Mouse (Mus musculus): ENCODE measurements around the gene Cd4. TPM values are rescaled to one million over a fixed set of nuclear protein-coding genes. Genes with fewer than 3 reads are reported as not detected.
"Not testable (repeated sequence)": the region's sequence is repeated elsewhere in the genome, so short reads cannot be mapped to it uniquely, and the experiment has no call there.

Cd4 gene
- total RNA-seq, 2 experiments from 2014 or later = 1.2 to 2.1 TPM

DNA sequence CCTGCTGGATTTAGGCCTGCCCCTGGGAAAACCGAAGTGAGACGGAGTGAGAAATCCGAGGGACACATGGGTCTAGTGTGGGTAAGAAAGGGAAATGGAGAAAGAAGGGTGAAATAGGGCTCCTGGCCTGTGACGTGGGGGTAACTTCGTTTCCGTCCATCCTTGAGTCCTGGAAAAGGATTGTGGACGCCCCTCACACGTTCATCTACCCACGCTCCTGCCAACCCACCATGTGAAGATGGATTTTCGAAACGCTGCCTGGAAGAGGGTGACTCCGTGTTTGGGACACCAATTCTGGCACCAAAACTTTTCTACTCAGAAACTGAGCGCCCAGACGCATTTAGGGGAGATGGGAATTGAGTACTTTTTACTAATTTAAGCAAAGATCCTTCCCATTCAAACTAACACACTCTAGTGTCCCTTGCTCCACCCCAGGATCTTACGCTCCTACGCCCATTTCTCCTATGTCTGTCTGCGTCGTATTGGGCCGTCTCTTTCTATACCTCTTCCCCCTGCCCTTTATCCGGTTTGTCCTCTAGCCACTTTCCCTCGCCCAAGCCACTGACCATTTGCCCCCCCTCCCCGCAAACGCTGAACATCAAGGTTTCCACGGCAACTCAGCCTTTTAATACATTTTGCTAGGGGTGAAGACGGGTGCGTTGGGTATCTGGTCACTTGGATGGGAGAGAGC is 30.0 kb downstream of the Cd4 start:
- DNase-seq = no peak
- intact Hi-C loops (cut with DNase I) = loop anchor here (1.0 to 5.0 kb wide), 3 partner anchors 47 to 72 kb away; no protein-coding TSS in a partner anchor

DNA sequence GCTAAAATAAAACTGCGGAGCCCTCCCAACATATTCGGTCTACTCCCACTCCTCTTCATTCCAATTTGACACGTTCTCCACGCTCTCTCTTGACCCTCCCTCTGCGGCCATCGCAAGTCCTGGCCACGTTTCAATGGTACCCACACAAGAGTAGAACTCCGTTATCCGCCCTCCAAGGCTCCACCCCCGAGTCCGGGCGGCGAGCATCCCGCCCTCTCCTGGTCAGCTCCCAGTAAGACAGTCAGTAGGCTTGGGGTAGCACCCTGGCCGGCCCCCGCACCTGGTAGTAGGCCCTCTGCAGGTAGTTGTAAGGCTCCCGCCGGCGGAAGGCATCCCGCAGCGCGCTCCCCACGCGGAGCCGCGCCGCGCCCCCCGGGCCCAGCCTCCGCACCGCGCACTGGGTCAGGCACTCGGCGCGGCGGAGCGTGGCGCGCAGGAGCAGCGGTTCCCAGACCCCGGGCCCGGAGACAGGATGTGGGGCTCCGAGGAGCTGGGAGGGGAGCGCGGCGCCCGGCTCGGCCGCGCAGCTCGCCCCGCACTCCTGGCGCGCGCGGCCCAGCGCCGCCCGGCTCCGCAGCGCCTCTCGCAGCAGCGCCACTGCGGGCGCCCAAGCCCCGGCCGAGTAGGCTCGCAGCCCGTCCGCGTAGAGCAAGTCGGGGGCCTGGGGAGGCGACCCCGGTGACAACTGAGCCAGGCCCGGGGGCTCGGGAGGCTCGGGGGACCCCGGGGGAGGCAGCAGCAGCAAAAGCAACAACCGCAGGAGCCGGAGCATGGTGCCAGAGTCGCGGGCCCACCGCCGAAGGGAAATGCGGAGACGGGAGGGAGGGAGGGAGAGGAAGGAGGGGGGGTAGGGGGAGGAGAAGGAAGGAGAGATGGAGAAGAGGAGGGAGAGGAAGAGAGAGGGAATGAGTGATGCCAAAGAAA is 30.8 kb downstream of the Cd4 start, which contains the start of gene P3h3:
Gene P3h3 (minus strand): TSS at position 837 of the 924 bp plus-strand sequence.
- intact Hi-C loops (cut with DNase I) = loop anchor here (1.0 to 5.0 kb wide), 2 partner anchors 60 to 73 kb away; no protein-coding TSS in a partner anchor
- peak; percentile 87 to 88 for DNase-seq

DNA sequence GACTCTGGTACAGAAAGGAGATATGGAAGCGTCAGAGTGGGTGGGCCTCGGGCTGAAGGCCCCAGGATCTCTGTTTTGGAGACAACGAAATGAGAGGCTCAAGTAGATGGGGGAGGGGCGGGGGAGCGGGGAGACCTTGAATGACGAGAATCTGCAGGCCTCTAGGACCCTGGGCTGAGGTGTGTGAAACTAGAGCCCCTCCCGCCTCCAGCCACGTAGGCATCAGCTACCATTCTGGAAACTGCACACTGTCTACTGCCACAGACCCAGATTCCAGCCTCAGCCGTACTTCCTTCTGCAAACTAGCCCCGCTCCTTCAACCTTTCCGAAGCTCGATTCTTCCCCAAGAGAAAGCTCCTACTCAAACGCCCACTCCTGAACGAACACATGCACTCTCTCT is 31.7 kb downstream of the Cd4 start:
- intact Hi-C loops (cut with DNase I) = loop anchor here (5.0 kb wide), 1 partner anchor 61 kb away; no protein-coding TSS in a partner anchor
- no peak for DNase-seq

DNA sequence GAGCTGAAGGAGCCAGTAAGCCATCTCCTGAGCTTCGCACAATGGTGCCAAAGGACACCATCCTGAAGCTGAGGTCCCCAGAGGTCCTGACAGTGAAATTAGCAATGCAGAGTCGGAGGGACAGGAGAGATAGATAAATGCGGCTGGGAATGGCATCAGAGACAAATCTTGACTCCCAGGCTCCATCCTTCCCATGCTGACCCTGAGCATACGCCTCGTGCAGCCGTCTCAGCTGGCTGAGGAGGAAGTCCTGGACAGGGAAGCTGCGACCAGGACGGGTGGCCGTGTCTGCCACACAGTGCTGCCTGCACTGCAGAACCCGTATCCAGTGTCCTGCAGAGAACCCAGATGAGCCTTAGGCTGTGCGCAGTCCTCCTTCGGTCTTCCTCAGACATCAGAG is 33.4 kb downstream of the Cd4 start:
- intact Hi-C loops (cut with DNase I) = loop anchor here (5.0 kb wide), 1 partner anchor 63 kb away; no protein-coding TSS in a partner anchor
- no peak for DNase-seq

DNA sequence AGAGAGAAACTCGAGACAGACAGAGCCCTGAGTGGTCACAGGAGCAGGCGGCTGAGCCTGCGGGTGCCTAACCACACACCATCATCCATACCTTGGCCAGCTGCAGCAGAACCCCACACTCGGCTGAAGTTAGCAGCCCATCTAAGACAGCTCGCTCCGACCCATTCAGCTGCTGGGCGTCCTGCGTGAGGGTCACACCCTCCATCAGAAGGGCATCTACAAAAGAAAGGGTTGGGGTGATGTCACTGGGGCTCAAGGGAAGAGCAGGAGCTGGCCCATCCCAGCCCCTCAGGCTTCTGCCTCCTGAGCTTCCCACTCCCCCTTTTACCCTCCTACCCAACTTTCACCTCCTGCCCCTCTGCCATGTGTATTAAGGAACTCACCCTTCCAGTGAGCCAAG is 37.5 kb downstream of the Cd4 start:
- DNase-seq = no peak
- intact Hi-C loops (cut with DNase I) = no loop called here

DNA sequence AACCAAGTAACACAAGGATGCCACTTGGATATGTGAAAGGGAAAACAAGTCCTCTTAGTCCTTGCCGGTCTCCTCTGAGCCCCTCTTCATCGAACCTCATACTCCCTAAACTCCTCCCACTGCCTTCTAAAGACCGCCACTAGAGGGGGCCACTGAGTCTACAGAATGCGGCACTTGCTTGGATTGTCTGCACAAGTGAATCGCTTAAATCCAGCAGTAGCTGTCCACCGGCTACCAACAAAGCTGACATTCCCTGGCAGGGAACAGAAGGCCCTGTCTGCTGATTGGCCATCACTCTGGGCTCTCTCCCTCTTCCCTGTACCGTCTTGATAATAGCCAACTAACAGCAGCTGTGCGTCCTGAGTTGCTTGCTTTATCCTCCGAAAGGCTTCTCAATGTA is 40.7 kb downstream of the Cd4 start:
- intact Hi-C loops (cut with DNase I) = loop anchor here (1.0 kb wide), 1 partner anchor 235 kb away; no protein-coding TSS in a partner anchor

DNA sequence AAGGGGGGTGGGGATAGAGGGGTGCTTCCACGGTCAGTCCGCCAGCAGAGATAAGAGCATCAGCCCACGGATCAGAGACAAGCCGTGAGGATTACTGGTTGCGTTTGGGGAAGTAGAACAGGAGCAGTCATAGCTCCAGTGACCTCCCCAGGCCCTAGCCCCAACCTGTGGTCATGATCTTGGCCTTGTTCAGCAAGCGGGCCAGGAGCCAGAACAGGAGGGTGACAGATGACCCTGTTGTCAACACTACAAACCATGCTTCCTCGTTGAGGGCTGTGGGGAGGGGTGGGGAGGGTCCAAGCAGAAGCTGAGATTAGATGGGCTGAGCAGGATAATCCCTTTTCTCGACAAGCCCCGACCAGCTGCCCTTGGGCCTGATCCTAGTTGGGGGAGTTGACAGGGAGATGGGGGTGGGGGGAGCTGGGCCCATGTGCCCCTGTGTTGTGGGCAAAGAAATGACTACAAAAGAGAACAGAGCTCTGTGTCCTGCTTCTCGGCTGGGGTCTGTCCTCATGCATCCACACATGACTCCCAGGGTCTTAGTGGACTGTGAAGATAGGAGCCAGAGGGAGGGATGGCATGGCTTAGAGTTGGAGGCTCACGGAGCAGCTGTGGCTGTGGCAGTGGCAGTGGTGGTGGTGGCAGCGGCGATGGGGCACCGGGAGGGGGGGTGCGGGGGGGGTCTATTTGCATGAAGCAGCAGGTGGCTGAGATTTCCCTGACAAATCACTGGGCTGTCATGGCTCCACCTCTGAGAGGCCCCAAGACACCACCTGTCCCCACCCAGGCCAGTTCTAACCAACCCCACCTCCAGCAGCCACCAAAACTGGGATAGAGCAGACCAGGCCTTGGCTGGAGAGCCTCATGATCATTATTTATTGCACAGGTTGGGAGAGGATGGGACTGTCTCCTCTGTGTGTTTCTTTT is 47.5 kb downstream of the Cd4 start, which contains the start of gene Gnb3:
Gene Gnb3 (minus strand): TSS at position 35 of the 927 bp plus-strand sequence.
- peak; percentile 52 to 65 for DNase-seq
- intact Hi-C loops (cut with DNase I) = no loop called here

More for the DNA sequence above, 40.7 kb downstream of the Cd4 start:
- DNase-seq = peak; percentile 94 to 97

DNA sequence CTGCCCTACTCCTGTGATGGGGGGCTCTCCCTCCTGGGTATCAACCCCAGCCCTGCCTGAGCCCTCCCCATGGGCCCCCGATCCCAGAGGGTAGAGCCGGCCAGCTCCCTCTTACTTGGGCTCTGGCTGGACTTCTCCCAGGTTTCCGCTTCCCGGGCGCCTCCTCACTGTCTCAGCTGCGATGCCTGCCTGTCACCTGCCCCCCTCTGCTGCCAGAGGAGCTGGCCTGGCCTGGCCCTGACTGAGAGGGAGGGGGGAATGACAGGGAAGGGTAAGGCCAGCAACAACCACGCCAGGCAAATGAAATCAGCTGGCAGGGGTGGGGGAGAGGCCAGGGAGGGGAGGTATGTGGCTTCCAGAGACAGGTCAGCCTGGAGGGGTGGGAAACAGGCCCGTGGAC is 48.2 kb downstream of the Cd4 start:
- intact Hi-C loops (cut with DNase I) = no loop called here
- DNase-seq = peak; percentile 62 to 63

DNA sequence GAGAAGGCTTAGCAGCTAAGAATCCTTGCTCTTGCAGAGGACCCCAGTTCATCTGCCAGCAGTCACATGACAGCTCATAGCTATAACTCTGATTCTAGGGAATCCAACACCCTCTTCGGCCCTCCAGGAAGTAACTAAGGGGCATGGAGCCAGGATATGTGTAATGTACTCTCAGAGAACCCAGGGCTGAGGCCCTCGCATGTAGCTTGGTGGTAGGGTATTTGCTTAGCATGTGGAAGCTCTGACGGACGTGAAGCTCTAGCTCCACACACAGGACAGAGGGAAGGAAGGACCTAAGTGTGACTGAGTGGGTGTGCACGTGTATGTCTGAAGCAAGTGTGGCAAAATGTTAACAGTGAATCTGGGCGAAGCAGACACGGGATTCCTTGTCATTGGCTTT is 51.6 kb downstream of the Cd4 start:
- intact Hi-C loops (cut with DNase I) = no loop called here
- DNase-seq = no peak

DNA sequence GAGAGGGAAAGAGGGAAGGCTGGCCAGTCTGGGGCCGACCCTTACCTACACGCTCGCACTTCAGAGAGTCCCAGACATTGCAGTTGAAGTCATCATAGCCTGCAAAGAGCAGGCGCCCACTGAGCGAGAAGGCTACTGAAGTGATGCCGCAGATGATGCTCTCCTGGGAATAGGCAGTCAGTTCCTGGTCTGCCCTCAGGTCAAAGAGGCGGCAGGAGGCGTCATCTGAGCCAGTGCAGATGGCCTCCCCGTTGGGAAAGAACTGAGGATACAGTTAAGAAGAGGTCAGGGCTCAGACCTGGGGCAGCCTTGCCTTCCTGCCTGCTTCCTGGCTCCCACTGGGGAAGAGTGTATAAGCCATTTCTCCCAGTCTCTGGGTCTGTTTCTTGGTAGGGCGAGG is 52.5 kb downstream of the Cd4 start:
- intact Hi-C loops (cut with DNase I) = no loop called here

DNA sequence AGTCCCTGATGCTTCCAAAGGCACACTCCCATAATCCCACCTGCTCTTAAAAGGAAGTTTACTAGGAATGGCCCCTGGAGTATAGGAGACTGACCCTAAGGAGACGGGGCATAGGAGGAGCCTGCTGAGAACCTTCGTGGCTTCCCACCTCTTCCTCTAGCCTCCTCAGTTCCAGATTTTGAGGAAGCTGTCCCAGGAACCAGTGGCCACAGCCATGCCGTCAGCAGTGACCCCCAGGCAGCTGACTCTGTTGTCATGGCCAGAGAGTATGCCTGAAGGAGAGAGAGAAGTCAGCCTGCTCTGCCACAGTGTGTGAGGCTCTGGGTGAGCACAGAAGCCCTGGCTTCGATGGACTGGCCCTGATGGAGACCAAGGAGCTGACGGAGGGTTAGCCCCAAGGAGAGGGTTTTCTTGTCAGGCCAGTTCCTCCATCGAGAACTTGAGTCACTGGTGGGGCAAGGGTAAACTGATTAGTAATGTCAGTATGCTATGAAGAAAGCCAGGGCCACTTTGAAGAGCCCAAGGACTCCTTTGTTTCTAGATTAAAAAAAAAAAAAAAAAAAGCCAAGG is 53.4 kb downstream of the Cd4 start:
- no peak for DNase-seq
- intact Hi-C loops (cut with DNase I) = no loop called here

More for the DNA sequence above, 52.5 kb downstream of the Cd4 start:
- no peak for DNase-seq

DNA sequence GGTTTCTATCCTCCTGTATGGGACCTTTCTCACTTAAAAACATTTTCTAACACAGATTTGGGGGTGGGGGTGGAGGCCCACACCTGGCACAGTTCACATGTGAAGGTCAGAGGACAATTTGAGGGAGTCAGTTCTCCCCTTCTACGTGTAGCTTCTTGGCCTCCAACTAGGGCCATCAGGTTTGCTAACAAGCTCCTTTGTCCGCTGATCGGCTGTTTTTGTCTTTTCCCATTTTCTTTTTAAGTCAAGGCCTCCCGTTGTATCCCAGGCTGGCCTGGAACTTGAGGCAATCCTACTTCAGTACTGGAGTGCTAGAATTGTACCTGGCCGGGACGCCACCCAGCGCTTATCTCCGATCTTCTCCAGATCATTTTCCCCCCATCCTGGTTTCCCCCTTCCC is 56.4 kb downstream of the Cd4 start:
- intact Hi-C loops (cut with DNase I) = no loop called here
- no peak for DNase-seq

DNA sequence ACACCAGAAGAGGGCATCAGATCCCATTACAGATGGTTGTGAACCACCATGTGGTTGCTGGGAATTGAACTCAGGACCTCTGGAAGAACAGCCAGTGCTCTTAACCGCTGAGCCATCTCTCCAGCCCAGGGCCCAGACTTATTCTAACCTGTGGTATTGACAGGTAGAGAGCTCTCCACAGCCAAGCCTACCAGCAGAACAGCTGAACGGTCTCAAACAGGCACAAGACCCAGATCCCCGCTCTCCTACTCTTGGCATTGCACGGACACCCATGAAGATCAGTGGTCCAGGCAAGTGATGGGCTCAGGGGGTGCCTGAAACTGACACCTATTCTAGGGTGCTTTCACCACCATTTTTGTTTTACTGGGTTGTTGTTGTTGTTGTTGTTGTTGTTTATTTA is 56.8 kb downstream of the Cd4 start:
- intact Hi-C loops (cut with DNase I); DNase-seq: not testable (repeated sequence)

DNA sequence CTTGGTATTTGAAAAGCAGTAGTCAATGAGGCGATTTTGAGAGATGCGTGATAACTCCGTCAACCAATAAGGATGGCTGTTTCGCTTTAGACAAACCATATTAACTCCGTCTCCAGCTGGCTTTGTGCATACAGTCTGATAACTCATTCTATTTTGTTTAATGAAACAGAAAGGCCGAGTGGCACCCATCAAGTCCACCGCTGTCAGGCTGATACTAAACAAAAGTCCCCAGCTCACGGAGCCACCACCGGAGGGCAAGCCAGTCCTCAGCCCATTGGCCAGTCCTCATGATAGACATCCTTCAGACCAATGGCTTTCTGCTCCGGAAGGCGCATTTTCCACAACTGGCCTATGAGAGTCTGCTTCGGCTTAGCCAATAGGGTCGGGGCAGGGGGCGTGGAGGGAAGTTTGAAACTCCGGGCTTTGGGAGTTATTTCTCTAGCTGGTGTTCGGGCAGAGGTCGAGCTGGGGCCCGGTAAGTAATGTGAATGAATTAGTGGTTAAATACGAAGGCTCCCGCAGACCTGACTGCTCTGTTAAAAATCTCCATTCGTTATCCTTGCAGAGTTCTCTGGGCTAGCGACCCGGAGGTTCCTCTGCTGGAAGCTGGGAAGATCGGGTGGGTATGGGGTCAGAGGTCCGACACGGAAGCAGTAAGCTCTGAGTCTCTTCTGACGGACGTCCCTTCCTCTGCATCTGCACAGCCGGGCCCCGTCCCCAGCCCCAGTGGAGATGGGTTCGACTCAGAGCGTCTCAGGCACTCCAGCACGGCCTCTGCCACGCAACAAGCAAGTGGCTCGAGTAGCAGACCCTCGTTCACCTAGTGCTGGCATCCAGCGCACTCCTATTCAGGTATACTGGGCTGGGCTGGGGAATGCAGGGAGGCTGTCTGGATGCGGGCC is 58.0 kb downstream of the Cd4 start:
- intact Hi-C loops (cut with DNase I) = no loop called here
- peak; percentile 96 to 97 for DNase-seq

DNA sequence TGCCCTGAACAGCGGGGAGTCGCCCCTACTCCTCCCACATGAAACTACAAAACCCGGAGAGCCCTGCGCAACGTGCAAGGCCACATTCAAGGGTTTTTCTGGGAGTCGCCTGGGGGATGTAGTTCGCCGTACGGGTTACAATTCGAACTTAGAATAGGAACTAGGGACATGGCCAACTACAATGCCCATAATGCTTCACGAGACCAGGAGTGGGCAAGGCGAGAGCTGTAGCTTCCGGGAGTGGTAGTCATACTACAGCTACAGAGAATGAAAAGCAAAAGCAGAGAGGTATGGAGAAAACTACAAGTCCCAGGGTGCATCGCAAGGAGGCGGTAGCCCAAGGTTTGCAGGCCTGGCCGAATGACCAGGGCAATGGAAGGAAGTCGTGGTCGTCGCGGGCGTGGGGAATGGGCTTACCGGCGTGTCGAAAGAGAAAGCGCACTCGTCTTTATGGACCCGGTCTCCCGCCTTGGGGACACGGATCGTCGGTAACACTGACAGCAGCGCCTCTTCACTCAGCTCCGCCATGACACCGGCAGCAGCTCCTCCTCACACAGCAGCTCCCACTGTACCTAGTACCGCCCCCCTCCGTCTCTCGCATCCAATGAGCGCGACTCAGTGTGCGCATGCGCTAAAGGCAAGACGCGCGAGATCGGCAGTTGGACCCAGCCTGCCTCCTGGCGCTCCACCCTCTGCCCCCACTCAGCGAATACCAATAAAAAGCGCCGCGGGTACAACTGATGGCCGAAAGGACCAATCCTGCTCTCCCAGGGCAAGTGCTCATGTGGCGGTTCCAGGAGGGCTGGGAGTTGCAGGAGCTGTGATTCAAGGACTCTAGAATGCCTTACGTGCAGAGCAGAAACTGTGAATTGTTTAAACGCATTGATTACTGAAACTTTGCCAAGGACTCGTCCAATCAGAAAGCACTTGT is 58.9 kb downstream of the Cd4 start, which contains the start of the genes Usp5 and Cdca3:
Gene Usp5 (minus strand): TSS at position 617 of the 931 bp plus-strand sequence.
Gene Cdca3 (plus strand): TSS at position 680 of the 931 bp plus-strand sequence.
- intact Hi-C loops (cut with DNase I) = loop anchor here (1.0 kb wide), 1 partner anchor 15 kb away; the partner anchor contains the start of gene Tpi1
- peak; percentile 99 for DNase-seq

DNA sequence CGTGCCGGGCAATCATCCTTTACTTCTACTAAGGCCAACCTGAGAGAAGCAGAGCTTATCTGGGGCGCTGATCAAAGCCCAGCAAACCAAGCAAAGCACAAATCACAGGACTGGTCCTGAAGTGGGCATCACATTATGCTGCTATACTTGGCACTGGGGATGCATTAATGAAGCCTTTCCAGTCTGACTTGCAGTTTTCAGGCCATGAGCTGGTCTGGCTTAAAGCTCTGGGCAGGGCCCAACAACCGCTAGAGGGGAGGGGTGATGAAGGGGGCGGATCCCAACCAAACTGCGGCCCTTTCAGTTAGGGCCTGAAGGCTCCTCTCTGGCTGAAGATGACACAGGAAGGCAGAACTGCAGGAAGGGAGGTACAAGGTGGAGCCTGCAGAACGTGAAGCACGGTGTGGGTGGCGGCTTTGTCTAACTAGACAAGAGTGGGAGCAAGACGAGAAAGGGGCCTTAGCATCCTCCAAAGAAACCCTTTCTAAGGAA is 59.9 kb downstream of the Cd4 start:
- intact Hi-C loops (cut with DNase I) = loop anchor here (1.0 kb wide), 1 partner anchor 14 kb away; the partner anchor contains the start of gene Tpi1
- DNase-seq = peak; percentile 43 to 51

DNA sequence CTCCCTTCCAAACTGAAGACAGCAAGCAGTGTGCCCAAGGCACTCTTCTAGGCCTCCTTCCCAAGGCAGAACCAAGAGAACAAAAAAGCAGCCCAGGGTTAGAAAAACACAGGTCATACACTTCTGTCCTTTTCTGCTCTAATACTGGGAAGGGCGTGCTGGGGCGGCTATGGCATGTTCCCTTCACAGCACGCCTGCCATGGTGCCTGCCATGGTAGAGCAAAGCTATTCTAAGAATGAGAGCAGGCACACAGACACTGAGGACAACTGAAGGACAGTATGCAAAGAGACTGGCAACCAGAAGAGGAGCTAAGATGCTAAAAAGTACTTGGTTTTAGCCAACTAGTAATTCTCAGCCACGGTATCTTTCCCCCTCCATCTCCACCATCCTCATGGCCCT is 66.0 kb downstream of the Cd4 start:
- DNase-seq = no peak
- intact Hi-C loops (cut with DNase I) = no loop called here

Measured in heart, postnatal 10 days (tissue).